Mouse (Mus musculus): ENCODE measurements around the gene Eps8l1.

GRCm38 (mm10) chr7:4491308-4491707, 30.8 kb downstream of the Eps8l1 start:
- TF ChIP-seq CTCF (IDR thresholded peaks at IDR 0.05; ENCODE audit: extremely low read depth, insufficient read length, insufficient replicate concordance, low read depth, low read length) (no peak), POLR2A (IDR thresholded peaks at IDR 0.05; ENCODE audit: low read depth, low read length) (no peak)
